Mouse (Mus musculus) lung, adult 2 months (tissue): ENCODE results near the gene Sstr2. TPM values are rescaled to one million over a fixed set of nuclear protein-coding genes. Genes with fewer than 3 reads are reported as not detected.

ENCODE experiments used
- DNase-seq: peaks from one replicate; pipeline ENCODE4 v3.0.0; 2022
- H3K4me1 ChIP-seq: fragments of 200-500 bp; 2 replicates; pipeline ENCODE4 v1.6.1; 2011; ENCODE audit warnings: low read length; ENCODE audit not compliant: control insufficient read depth, insufficient read depth
- H3K4me3 ChIP-seq: fragments of 200-500 bp; replicated peaks from 2 replicates; pipeline ENCODE3; 2011; ENCODE audit warnings: low read depth, mild to moderate bottlenecking, control low read depth, low read length; ENCODE audit errors: extremely low read depth
- CTCF ChIP-seq: fragments of 200-500 bp; IDR thresholded peaks from 2 replicates; pipeline ENCODE4 v1.5.1; 2011; ENCODE audit warnings: mild to moderate bottlenecking, low read length, control low read depth; ENCODE audit not compliant: insufficient read depth
- POLR2A ChIP-seq: fragments of 200-500 bp; IDR thresholded peaks from 2 replicates; pipeline ENCODE4 v1.6.1; 2011; ENCODE audit warnings: low read depth, mild to moderate bottlenecking, control low read depth, low read length, borderline replicate concordance; ENCODE audit errors: extremely low read depth
- WGBS: fragments of 180-500 bp; shearing (Covaris S2); methylation state at CpG from one replicate; pipeline ENCODE4 v1.1.7; 2018; 5-methylcytosine and 5-hydroxymethylcytosine counted together
- polyA plus RNA-seq: library from polyadenylated mRNA; depleted of rRNA; stranded (reverse); fragments of >200 nt; gene quantifications from 2 replicates; pipeline ENCODE4 v1.2.3, GENCODE M21; 2012

The Sstr2 gene
- polyA plus RNA-seq, 1 experiment: 4.0 TPM

DNA sequence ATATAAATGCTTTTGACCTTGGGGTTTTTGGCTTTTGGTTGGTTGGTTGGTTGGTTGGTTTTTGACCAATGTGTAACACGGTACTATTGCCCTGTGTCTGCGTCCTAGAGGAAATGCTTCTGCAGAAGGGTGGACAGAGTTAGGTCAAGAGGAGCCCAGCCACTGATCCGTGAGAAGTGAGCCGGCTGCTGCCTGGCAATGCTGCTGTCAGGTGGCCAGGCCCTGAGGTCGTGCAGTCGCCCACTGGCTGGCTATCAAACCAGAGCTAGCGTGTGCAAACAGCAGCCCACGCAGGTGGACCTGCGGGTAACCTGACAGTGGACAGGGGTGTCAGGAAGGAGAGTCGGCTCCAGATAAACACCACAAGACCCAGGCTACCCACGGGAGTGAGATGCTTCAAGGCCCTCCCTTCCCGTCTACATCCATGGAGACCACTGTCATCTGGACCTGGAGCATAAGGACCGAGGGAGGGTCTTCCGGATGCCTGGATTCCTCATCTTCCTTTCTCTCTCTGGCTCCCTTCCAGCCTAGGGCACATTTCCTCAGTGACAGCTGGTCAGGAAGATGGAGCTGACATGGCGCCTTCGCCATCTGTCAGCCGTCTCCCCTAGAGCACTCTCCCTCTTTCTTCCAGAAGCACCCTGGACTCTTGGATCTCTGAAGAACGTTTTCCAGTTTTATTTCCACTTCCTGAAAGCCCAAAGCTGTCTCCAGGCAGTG is 18.5 kb upstream of the Sstr2 start:
- Histone ChIP-seq H3K4me3 (no peak overlapping the region), H3K4me1 (no peaks in the 10 kb centered on the region)
- 75% methylated on average over 18 of the region's 18 CpGs for WGBS
- no peak for DNase-seq
- no peak for TF ChIP-seq CTCF
- TF ChIP-seq POLR2A: no peak

GRCm38 (mm10) chr11:113601616-113602343 is 17.4 kb upstream of the Sstr2 start:
- TF ChIP-seq CTCF (no peak), POLR2A (no peak)
- 67% methylated on average over 12 of the region's 12 CpGs for WGBS
- no peak for DNase-seq

GRCm38 (mm10) chr11:113607556-113607955 is 11.6 kb upstream of the Sstr2 start:
- Histone ChIP-seq H3K4me1 (peaks cover 6% of the 10 kb centered on the region), H3K4me3 (no peak overlapping the region)
- 96% methylated on average over 12 of the region's 12 CpGs for WGBS
- DNase-seq: no peak
- TF ChIP-seq CTCF (no peak), POLR2A (no peak)

More at GRCm38 (mm10) chr11:113601616-113602343, 17.4 kb upstream of the Sstr2 start:
- H3K4me1 ChIP-seq: no peaks in the 10 kb centered on the region
- H3K4me3 ChIP-seq: no peak overlapping the region

GRCm38 (mm10) chr11:113609581-113609980 is 9.6 kb upstream of the Sstr2 start:
- DNase-seq: no peak
- H3K4me3 ChIP-seq: no peak overlapping the region
- no peak for TF ChIP-seq POLR2A
- TF ChIP-seq CTCF: no peak
- 70% methylated on average over 5 of the region's 5 CpGs for WGBS
- H3K4me1 ChIP-seq: peaks cover 6% of the 10 kb centered on the region

GRCm38 (mm10) chr11:113610266-113610665 is 8.9 kb upstream of the Sstr2 start:
- peak; percentile 8 for DNase-seq
- Histone ChIP-seq H3K4me1 (peaks cover 6% of the 10 kb centered on the region), H3K4me3 (no peak overlapping the region)
- TF ChIP-seq CTCF (no peak), POLR2A (no peak)
- WGBS: 26% methylated on average over 5 of the region's 5 CpGs

DNA sequence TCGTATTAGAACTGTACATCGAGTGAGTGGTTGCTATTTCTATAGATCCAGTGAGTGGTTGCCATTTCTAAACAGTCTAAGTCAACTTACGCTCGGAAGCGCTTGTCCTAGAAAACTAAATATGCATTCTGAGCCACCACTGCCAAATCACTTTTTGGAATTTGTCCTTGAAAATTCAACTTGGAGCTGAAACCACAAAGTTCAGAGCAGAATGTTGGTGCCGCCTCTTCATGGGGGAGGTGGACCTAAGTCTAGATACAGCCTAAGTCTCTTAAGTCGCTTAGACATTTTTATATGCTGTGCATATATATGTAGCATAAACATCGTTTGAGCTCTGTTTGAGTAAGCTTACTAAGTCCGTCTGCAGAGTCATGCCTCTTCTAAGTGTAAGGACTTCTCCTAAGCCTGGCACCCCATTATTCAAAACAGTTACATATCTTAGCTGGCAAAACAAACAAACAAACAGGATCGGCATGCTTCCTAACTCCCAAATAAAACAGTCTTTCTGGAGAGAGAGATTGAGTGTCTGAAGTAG is 8.0 kb upstream of the Sstr2 start:
- WGBS: 62% methylated on average over 10 of the region's 10 CpGs
- H3K4me3 ChIP-seq: no peak overlapping the region
- TF ChIP-seq POLR2A (no peak), CTCF (no peak)
- DNase-seq: no peak
- H3K4me1 ChIP-seq: peaks cover 6% of the 10 kb centered on the region

- TF ChIP-seq POLR2A (no peak), CTCF (peak; percentile 83)
- peak; percentile 36 for DNase-seq
- H3K4me1 ChIP-seq: peaks cover 6% of the 10 kb centered on the region
- 20% methylated on average over 24 of the region's 24 CpGs for WGBS
- no peak overlapping the region for H3K4me3 ChIP-seq
Measured at GRCm38 (mm10) chr11:113611664-113612611, 7.2 kb upstream of the Sstr2 start.

DNA sequence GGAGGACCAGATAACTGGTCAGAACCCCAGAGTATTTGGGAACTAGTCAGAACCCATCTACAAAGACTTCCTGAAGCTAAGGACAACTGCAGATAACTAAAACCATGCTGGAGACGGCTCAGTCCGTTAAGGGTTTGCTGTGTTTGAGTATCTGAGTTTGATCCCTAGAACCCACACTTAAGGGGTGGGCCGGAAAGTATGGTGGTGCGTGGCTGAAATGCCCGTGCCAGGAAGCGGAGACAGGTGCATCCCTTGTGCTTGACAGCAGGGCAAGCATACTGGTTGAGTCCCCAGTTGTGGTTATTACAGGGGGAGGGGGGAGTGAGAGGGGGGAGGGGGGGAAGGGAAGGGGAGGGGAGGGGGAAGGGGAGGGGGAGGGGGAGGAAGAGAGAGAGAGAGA is 4.7 kb upstream of the Sstr2 start:
- H3K4me3 ChIP-seq: no peak overlapping the region
- TF ChIP-seq CTCF (no peak), POLR2A (no peak)
- WGBS: 62% methylated on average over 6 of the region's 6 CpGs
- H3K4me1 ChIP-seq: peaks cover 12% of the 10 kb centered on the region
- no peak for DNase-seq

GRCm38 (mm10) chr11:113617132-113617911 is 1.8 kb upstream of the Sstr2 start:
- WGBS: 51% methylated on average over 14 of the region's 14 CpGs
- TF ChIP-seq CTCF: 0 out of 2 replicates have a peak, but pooled peaks have one; percentile 4
- TF ChIP-seq POLR2A: no peak
- no peak overlapping the region for H3K4me3 ChIP-seq
- peak; percentile 60 for DNase-seq
- peaks cover 11% of the 10 kb centered on the region for H3K4me1 ChIP-seq
